Mouse (Mus musculus) C2C12 (cell line): ENCODE data around the gene Folr2. TPM values are rescaled to one million over a fixed set of nuclear protein-coding genes. Genes with fewer than 3 reads are reported as not detected.
A peak's percentile ranks its signal among the peaks of the same experiment; 100 is the strongest.

Source experiments
- H3K27me3 ChIP-seq: one replicate; pipeline ENCODE4 v1.6.1; 2011; ENCODE audit not compliant: control insufficient read depth, insufficient read depth, insufficient read length
- H3K36me3 ChIP-seq: one replicate; pipeline ENCODE4 v1.6.1; 2011; ENCODE audit not compliant: control insufficient read depth, insufficient read depth
- H3K4me3 ChIP-seq: one replicate; pipeline ENCODE4 v1.5.1; 2011; ENCODE audit warnings: mild to moderate bottlenecking, control low read depth; ENCODE audit not compliant: poor library complexity, insufficient read depth, severe bottlenecking
- H3K79me2 ChIP-seq: one replicate; pipeline ENCODE4 v1.6.1; 2011; ENCODE audit not compliant: control insufficient read depth, insufficient read depth
- H3K79me3 ChIP-seq: one replicate; pipeline ENCODE4 v1.6.1; 2011; ENCODE audit warnings: low read depth, control low read depth
- H3ac ChIP-seq: one replicate; pipeline ENCODE3; 2011; ENCODE audit warnings: low read depth; ENCODE audit not compliant: control insufficient read depth, insufficient read length
- CEBPB ChIP-seq: IDR thresholded peaks from one replicate; pipeline ENCODE4 v1.6.1; 2011; ENCODE audit warnings: low read depth, mild to moderate bottlenecking, control low read depth, moderate library complexity
- CTCF ChIP-seq: IDR thresholded peaks from one replicate; pipeline ENCODE4 v1.5.1; 2011; ENCODE audit not compliant: control insufficient read depth, insufficient read depth, insufficient read length
- FOSL1 ChIP-seq: IDR thresholded peaks from one replicate; pipeline ENCODE4 v1.8.0; 2011; ENCODE audit warnings: mild to moderate bottlenecking, low read length; ENCODE audit not compliant: poor library complexity, insufficient read depth, severe bottlenecking
- MAX ChIP-seq: IDR thresholded peaks from one replicate; pipeline ENCODE4 v1.6.1; 2011; ENCODE audit warnings: mild to moderate bottlenecking, control low read depth
- MYOD1 ChIP-seq: IDR thresholded peaks from one replicate; pipeline ENCODE4 v1.6.1; 2011; ENCODE audit warnings: low read depth; ENCODE audit not compliant: control insufficient read depth, insufficient read length
- MYOG ChIP-seq: IDR thresholded peaks from one replicate; pipeline ENCODE4 v1.6.1; 2011; ENCODE audit not compliant: control insufficient read depth, insufficient read length; ENCODE audit errors: extremely low read depth
- USF1 ChIP-seq: IDR thresholded peaks from one replicate; pipeline ENCODE4 v1.6.1; 2011; ENCODE audit warnings: low read depth, mild to moderate bottlenecking, control low read depth, moderate library complexity
- polyA plus RNA-seq: library from polyadenylated mRNA; unstranded; fragments of >200 nt; fragmentation: generic; extraction: Trizol; gene quantifications from one replicate; pipeline ENCODE4 v1.2.1, GENCODE M21; 2012; ENCODE audit warnings: missing spikeins

The Folr2 gene
- polyA plus RNA-seq, 1 experiment: 0.08 TPM

DNA sequence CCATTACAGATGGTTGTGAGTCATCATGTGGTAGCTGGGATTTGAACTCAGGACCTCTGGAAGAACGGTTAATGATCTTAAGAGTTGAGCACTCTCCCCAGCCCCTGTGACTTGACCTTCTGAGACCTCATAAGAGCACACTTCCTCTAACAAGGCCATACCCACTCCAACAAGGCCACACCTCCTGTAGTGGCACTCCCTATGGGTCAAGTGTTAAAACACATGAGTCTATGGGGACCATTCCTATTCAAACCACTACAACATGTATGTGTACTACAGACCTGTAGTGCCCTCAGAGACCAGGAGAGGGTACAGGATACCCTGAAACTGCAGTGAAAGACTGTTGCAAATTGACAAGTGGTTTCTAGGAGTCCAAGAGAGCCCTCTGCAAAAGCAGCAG, 9.1 kb downstream of the Folr2 start:
- Histone ChIP-seq H3K79me3 (no peaks in the 10 kb centered on the region), H3K27me3 (no peaks in the 10 kb centered on the region), H3K79me2 (no peaks in the 10 kb centered on the region), H3K4me3 (no peak overlapping the region), H3ac (no peak overlapping the region), H3K36me3 (no peaks in the 10 kb centered on the region)
- no peak for TF ChIP-seq FOSL1
- TF ChIP-seq MYOD1: no peak
- no peak for TF ChIP-seq USF1
- no peak for TF ChIP-seq MAX
- TF ChIP-seq MYOG: no peak
- TF ChIP-seq CTCF: no peak
- no peak for TF ChIP-seq CEBPB

GRCm38 (mm10) chr7:101844186-101844585, 12.8 kb downstream of the Folr2 start:
- Histone ChIP-seq H3K79me2 (no peaks in the 10 kb centered on the region), H3ac (no peak overlapping the region), H3K4me3 (no peak overlapping the region), H3K36me3 (no peaks in the 10 kb centered on the region), H3K27me3 (no peaks in the 10 kb centered on the region), H3K79me3 (no peaks in the 10 kb centered on the region)
- TF ChIP-seq MAX (no peak), CEBPB (no peak), USF1 (no peak), MYOD1 (no peak), FOSL1 (no peak), MYOG (no peak), CTCF (no peak)

- TF ChIP-seq MYOD1 (peak; percentile 44), MYOG (no peak)
- peaks cover 26% of the 10 kb centered on the region for H3K36me3 ChIP-seq
- peaks cover 27% of the 10 kb centered on the region for H3K79me3 ChIP-seq
- H3K4me3 ChIP-seq: peak within 1 kb of the TSS; percentile 61
- H3ac ChIP-seq: peak within 1 kb of the TSS; percentile 100
- H3K79me2 ChIP-seq: peaks cover 44% of the 10 kb centered on the region
- H3K27me3 ChIP-seq: no peaks in the 10 kb centered on the region
These were observed 19.2 kb downstream of the Folr2 start, which contains the start of gene Inppl1 for GRCm38 (mm10) chr7:101837606-101838471. Inppl1 (minus strand) TSS chr7:101838229.

GRCm38 (mm10) chr7:101837154-101837605, 19.8 kb downstream of the Folr2 start:
- H3K27me3 ChIP-seq: no peaks in the 10 kb centered on the region
- peak overlapping the region; percentile 100 for H3ac ChIP-seq
- TF ChIP-seq MYOD1: no peak
- TF ChIP-seq CEBPB: no peak
- no peak for TF ChIP-seq USF1
- TF ChIP-seq MAX: no peak
- TF ChIP-seq CTCF: no peak
- TF ChIP-seq MYOG: no peak
- no peak for TF ChIP-seq FOSL1
- peaks cover 33% of the 10 kb centered on the region for H3K36me3 ChIP-seq
- H3K79me2 ChIP-seq: peaks cover 44% of the 10 kb centered on the region
- H3K79me3 ChIP-seq: peaks cover 29% of the 10 kb centered on the region
- H3K4me3 ChIP-seq: peak overlapping the region; percentile 61

- Histone ChIP-seq H3K36me3 (peaks cover 40% of the 10 kb centered on the region), H3K79me2 (peaks cover 44% of the 10 kb centered on the region), H3K79me3 (peaks cover 29% of the 10 kb centered on the region), H3K4me3 (peak overlapping the region; percentile 61), H3ac (peak overlapping the region; percentile 100), H3K27me3 (no peaks in the 10 kb centered on the region)
- TF ChIP-seq FOSL1: no peak
- no peak for TF ChIP-seq MYOG
- TF ChIP-seq MYOD1: no peak
- no peak for TF ChIP-seq MAX
- TF ChIP-seq CEBPB: no peak
- TF ChIP-seq CTCF: no peak
- TF ChIP-seq USF1: no peak
These were observed 20.5 kb downstream of the Folr2 start for GRCm38 (mm10) chr7:101836271-101837153.
